9 mouse cellular contexts compared by ENCODE assay signal in the genomic region with DNA sequence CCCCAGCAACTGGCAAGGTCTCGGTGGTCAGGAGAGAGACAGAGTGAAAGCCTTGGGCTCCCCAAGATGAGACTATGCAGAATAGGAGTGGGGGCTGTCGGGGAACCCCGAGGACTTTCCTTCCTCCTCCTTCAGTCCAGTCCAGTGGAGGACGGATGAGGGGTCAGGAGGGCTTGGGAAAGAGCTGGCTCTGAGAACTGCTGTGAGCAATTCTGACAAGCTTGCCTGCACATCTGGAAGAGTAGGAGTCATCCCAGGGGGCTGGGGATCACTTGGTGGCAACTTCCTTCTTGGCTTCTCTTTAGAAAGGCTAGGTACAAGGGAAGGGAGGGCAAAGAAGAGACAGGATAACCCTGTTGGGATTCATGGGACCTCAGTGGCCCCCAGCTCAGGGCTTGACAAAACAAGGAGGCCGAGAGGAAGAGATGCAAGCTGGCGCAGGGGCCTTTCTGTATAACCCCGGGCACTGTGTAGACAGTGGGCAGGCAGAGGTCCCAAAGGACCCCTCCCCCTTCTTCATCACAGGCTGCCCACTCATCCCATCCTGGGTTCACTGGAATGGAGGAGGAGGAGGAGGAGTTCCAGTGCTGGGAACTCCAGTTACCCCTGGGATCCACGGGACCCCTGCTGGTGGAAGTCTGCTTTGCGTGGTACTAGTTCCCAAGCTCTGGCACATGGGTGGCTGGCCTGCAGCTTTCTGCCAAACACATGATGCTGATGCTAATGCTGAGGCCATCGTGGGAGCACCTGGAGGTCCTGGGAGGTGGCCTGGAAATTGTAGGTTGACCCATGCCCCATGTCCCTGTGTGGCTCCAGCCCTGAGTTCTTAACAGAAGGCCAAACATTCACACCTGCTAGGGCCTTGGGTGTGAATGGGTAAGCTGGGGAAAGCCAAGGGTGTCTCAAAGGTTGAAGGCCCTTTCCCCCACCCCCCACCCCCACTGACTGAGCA. TPM values are rescaled to one million over a fixed set of nuclear protein-coding genes. Genes with fewer than 3 reads are reported as not detected.
DNase-seq lines count a peak whose midpoint lies in the region; ATAC-seq lines count a peak whose summit lies in the region.
"Had no signal": no experiment of that assay in that cellular context is flagged by ENCODE, and none has a peak within 500 bp of the region (broad histone marks: within the 10 kb centered on the region; RNA-seq: fewer than 3 reads in every experiment).

No protein-coding gene starts in this region.

- WGBS in heart, embryonic 16.5 days = 70% methylated on average over 10 of the region's 10 CpGs
- WGBS in stomach, embryonic 14.5 days = 75% methylated on average over 10 of the region's 10 CpGs
- 85% methylated on average over 10 of the region's 10 CpGs for WGBS in midbrain, embryonic 15.5 days

- H3K9me3 ChIP-seq in heart, embryonic 16.5 days (replicated peaks; ENCODE audit: control insufficient read depth, low read length) = no peaks in the 10 kb centered on the region
- no peaks in the 10 kb centered on the region for H3K9me3 ChIP-seq in stomach, embryonic 14.5 days (ENCODE audit: control insufficient read depth, low read depth, low read length)
- H3K9me3 ChIP-seq in midbrain, embryonic 15.5 days = no peaks in the 10 kb centered on the region
- H3K9me3 ChIP-seq: neural tube, embryonic 12.5 days had no signal

- DNase-seq in heart, adult 8-10 months (ENCODE audit: low spot score) = no peak
- peak; percentile 73 for DNase-seq in testis, postnatal 10 days (ENCODE audit: low spot score)
- DNase-seq in testis, postnatal 14 days (ENCODE audit: low spot score) = no peak
- peak; percentile 42 for DNase-seq in fibroblast of lung, adult 2 months (ENCODE audit: low read depth)
- no peak for DNase-seq in c-Kit-positive CD71-positive TER-119-positive erythroid progenitor cells, embryonic 14.5 days (ENCODE audit: low spot score)

- H3K27me3 ChIP-seq in heart, embryonic 16.5 days (ENCODE audit: control insufficient read depth, insufficient read depth, low read length) = no peaks in the 10 kb centered on the region
- no peaks in the 10 kb centered on the region for H3K27me3 ChIP-seq in stomach, embryonic 14.5 days (ENCODE audit: control insufficient read depth, insufficient read depth, low read length)
- H3K27me3 ChIP-seq in midbrain, embryonic 15.5 days (replicated peaks) = no peaks in the 10 kb centered on the region
- H3K27me3 ChIP-seq: neural tube, embryonic 12.5 days had no signal

- no peak overlapping the region for H3K9ac ChIP-seq in heart, embryonic 16.5 days (ENCODE audit: low read length)
- no peak overlapping the region for H3K9ac ChIP-seq in stomach, embryonic 14.5 days (replicated peaks; ENCODE audit: low read depth, low read length)
- H3K9ac ChIP-seq in midbrain, embryonic 15.5 days = no peak overlapping the region

- peaks cover 48% of the 10 kb centered on the region for H3K36me3 ChIP-seq in heart, embryonic 16.5 days (ENCODE audit: control insufficient read depth, insufficient read depth)
- peaks cover 53% of the 10 kb centered on the region for H3K36me3 ChIP-seq in stomach, embryonic 14.5 days (ENCODE audit: control insufficient read depth, insufficient read depth, low read length)
- peaks cover 27% of the 10 kb centered on the region for H3K36me3 ChIP-seq in midbrain, embryonic 15.5 days (replicated peaks)

- H3K4me1 ChIP-seq in heart, embryonic 16.5 days (ENCODE audit: control insufficient read depth, insufficient read depth, low read length) = no peaks in the 10 kb centered on the region
- no peaks in the 10 kb centered on the region for H3K4me1 ChIP-seq in stomach, embryonic 14.5 days (ENCODE audit: control insufficient read depth, insufficient read depth, low read length)
- no peaks in the 10 kb centered on the region for H3K4me1 ChIP-seq in midbrain, embryonic 15.5 days
- H3K4me1 ChIP-seq: neural tube, embryonic 12.5 days had no signal

- no peak overlapping the region for H3K4me2 ChIP-seq in heart, embryonic 16.5 days (ENCODE audit: low read depth, low read length)
- H3K4me2 ChIP-seq in stomach, embryonic 14.5 days (replicated peaks; ENCODE audit: low read depth, low read length) = no peak overlapping the region
- H3K4me2 ChIP-seq in midbrain, embryonic 15.5 days = no peak overlapping the region
- H3K4me2 ChIP-seq: neural tube, embryonic 12.5 days had no signal

- no peak for ATAC-seq in heart, embryonic 16.5 days (replicated peaks; ENCODE audit: extremely low read depth, insufficient read depth, low FRiP score)
- no peak for ATAC-seq in stomach, embryonic 14.5 days (ENCODE audit: insufficient number of reproducible peaks, insufficient read depth, low FRiP score, low read depth)
- ATAC-seq in midbrain, embryonic 15.5 days (replicated peaks) = no peak

- H3K27ac ChIP-seq in heart, embryonic 16.5 days (ENCODE audit: low read length) = peak overlapping the region; percentile 27
- peak overlapping the region; percentile 64; the same call in 1 of the 2 replicates for H3K27ac ChIP-seq in stomach, embryonic 14.5 days (ENCODE audit: low read length)
- H3K27ac ChIP-seq in midbrain, embryonic 15.5 days = no peak overlapping the region
- H3K27ac ChIP-seq: neural tube, embryonic 12.5 days had no signal

- H3K4me3 ChIP-seq in heart, embryonic 16.5 days (ENCODE audit: low read length) = no peak overlapping the region
- H3K4me3 ChIP-seq in stomach, embryonic 14.5 days (ENCODE audit: low read depth, low read length) = no peak overlapping the region
- H3K4me3 ChIP-seq in midbrain, embryonic 15.5 days = no peak overlapping the region
- H3K4me3 ChIP-seq: neural tube, embryonic 12.5 days had no signal

RNA-seq across cellular contexts. Expression of a gene that starts 8.0 kb away (rescaled TPM):
- polyA plus RNA-seq in heart, embryonic 16.5 days (2015; fragmentation: Nextera tagmentation; extraction: Ambion mirVana) = 321 and 325 TPM in 2 replicates
- 100 to 1,000 TPM; 303 to 339 (median 309) TPM for total RNA-seq in heart, adult 8-10 months (2022)
- 242 and 259 TPM in 2 replicates for polyA plus RNA-seq in stomach, embryonic 14.5 days (2014; fragmentation: Nextera tagmentation; extraction: Ambion mirVana)
- polyA plus RNA-seq in midbrain, embryonic 15.5 days (2015; fragmentation: Nextera tagmentation; extraction: Ambion mirVana) = 203 and 229 TPM in 2 replicates

RNA-seq across cellular contexts. Expression of a gene that starts 35.7 kb away (rescaled TPM):
- 0.76 and 1.0 TPM in 2 replicates for polyA plus RNA-seq in heart, embryonic 16.5 days (2015; fragmentation: Nextera tagmentation; extraction: Ambion mirVana)
- under 1 TPM; 0.27 to 0.53 (median 0.39) TPM for total RNA-seq in heart, adult 8-10 months (2022)
- polyA plus RNA-seq in stomach, embryonic 14.5 days (2014; fragmentation: Nextera tagmentation; extraction: Ambion mirVana) = 3.3 and 5.5 TPM in 2 replicates
- 10.3 and 11.8 TPM in 2 replicates for polyA plus RNA-seq in midbrain, embryonic 15.5 days (2015; fragmentation: Nextera tagmentation; extraction: Ambion mirVana)

RNA-seq across cellular contexts. Expression of a gene that starts 49.8 kb away (rescaled TPM):
- polyA plus RNA-seq in heart, embryonic 16.5 days (2015; fragmentation: Nextera tagmentation; extraction: Ambion mirVana) = 124 and 125 TPM in 2 replicates
- 10 to 100 TPM; 56.3 to 67.2 (median 63.3) TPM for total RNA-seq in heart, adult 8-10 months (2022)
- polyA plus RNA-seq in stomach, embryonic 14.5 days (2014; fragmentation: Nextera tagmentation; extraction: Ambion mirVana) = 206 and 211 TPM in 2 replicates
- polyA plus RNA-seq in midbrain, embryonic 15.5 days (2015; fragmentation: Nextera tagmentation; extraction: Ambion mirVana) = 162 and 180 TPM in 2 replicates

Comparison
In these comparisons a context has a peak if more than half of its experiments do, and no peak if none do; other contexts are left out.
1. DNase-seq: peak in testis, postnatal 10 days (single experiment) and fibroblast of lung, adult 2 months (single experiment); none in heart, adult 8-10 months (single experiment), testis, postnatal 14 days (single experiment) and c-Kit-positive CD71-positive TER-119-positive erythroid progenitor cells, embryonic 14.5 days (single experiment).